Mouse (Mus musculus) megakaryocyte, embryonic 14.5 days (primary cell): ENCODE measurements at regions not wholly inside any gene's neighbourhood (a gene's known extent, or its start where the extent isn't known, plus 50 kb on each side); places are given as distances from the start of the nearest gene placed in this dataset.

ENCODE experiments used
- FLI1 ChIP-seq: IDR thresholded peaks from 2 replicates; pipeline ENCODE4 v1.6.1; 2012; ENCODE audit warnings: low read length, inconsistent platforms, mixed read lengths
- GATA1 ChIP-seq: IDR thresholded peaks from 3 replicates; pipeline ENCODE4 v1.6.1; 2012; ENCODE audit warnings: mixed read lengths, low read length, inconsistent platforms, borderline replicate concordance

GRCm38 (mm10) chr7:70279927-70280642, 86.5 kb downstream of the Nr2f2 start:
- no peak for TF ChIP-seq GATA1
- no peak for TF ChIP-seq FLI1
